Mouse (Mus musculus): ENCODE results near the gene Soga3. TPM values are rescaled to one million over a fixed set of nuclear protein-coding genes. Genes with fewer than 3 reads are reported as not detected.

Gene Soga3
- total RNA-seq (2021): 100 to 1,000 TPM; 176 to 178 TPM
- long read RNA-seq, experiment 1, partial matches to known transcripts: 56 of 91 reads
- long read RNA-seq, experiment 1, other reads (novel, unspliced or antisense): 35 of 91 reads
- long read RNA-seq, experiment 2, full-length matches to known transcripts: 3 of 124 reads
- long read RNA-seq, experiment 2, partial matches to known transcripts: 88 of 124 reads
- long read RNA-seq, experiment 2, other reads (novel, unspliced or antisense): 33 of 124 reads

DNA sequence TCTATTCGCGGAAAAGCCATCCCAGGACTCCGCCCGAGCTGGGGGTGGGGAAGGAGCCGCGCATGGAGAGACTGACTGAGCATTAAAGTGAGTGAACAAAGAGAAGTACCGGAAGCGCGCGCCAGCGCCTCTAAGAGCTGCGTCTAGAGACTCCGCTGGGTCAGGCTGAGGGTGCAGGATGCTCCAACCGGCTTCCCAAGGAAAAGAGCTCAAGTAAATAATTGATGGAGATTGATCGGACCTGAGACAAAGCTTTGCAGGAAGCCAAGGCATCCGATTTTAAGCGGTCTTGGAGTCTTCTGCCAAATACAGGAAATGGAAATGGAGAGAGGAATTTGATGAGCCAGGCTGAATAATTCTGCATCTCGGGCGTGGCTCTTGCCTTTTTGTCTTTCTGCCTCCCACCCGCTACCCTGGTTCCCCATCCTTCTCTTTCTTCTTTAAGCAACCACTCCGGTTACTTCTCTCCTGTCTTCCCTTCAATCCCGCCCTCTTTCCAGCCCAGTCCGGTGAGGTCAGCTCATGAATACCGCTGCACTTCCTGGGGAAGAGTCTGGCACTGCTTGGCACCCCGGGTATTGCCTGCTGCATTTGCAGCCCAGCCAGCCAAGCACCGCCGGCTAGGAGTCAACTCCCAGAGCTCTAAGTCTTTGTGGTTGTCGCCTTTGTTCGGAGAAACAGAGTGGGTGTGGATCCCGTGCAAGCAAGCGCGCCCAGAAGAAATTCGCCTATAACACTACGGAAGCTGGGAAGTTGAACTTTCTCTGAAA lies at the start of gene Soga3:
Soga3 (plus strand) TSS at position 274 of the 770 bp plus-strand sequence.
- H3K27ac ChIP-seq: peak within 1 kb of the TSS; percentile 81
- peak; percentile 64 for DNase-seq (ENCODE audit: low spot score in 2 of 2)
- no peak for TF ChIP-seq CTCF (conservative IDR thresholded peaks at IDR 0.05)
- H3K4me3 ChIP-seq: peak within 1 kb of the TSS; percentile 64

- Histone ChIP-seq H3K27ac (no peak overlapping the region), H3K4me3 (no peak overlapping the region)
- peak; percentile 89 for TF ChIP-seq CTCF (conservative IDR thresholded peaks at IDR 0.05)
- DNase-seq (ENCODE audit: low spot score in 2 of 2): peak; percentile 9 to 10
Measured at GRCm38 (mm10) chr10:29106962-29107361, 36.7 kb upstream of the Soga3 start.

DNA sequence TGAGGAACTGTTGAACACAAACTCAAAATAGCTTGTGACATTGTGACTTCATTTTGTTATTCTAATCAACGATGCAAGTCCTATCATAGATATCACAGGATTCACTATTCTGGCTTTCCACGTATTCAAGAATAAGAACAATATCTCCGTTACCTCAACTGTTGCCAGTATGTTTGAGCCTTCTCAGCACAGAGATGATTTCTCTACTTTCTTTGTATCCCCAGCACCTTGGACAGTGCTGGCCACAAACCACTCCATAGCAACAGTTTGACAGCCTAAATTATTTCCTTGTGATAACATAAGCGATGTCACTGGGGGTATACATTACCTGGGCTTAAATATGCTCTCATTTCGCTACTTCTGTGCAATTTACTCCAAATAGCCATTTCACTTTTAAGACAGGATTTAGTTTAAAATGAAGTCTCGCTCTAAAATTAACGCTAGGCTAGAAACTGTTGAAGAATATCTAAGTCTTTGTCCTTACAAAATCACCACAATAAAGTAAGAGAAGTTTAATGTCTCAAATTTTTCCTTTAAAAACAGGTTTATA lies 1.0 kb upstream of the Soga3 start:
- no peak for TF ChIP-seq CTCF (conservative IDR thresholded peaks at IDR 0.05)
- no peak for DNase-seq (ENCODE audit: low spot score in 2 of 2)
- no peak overlapping the region for H3K27ac ChIP-seq
- no peak overlapping the region for H3K4me3 ChIP-seq

DNA sequence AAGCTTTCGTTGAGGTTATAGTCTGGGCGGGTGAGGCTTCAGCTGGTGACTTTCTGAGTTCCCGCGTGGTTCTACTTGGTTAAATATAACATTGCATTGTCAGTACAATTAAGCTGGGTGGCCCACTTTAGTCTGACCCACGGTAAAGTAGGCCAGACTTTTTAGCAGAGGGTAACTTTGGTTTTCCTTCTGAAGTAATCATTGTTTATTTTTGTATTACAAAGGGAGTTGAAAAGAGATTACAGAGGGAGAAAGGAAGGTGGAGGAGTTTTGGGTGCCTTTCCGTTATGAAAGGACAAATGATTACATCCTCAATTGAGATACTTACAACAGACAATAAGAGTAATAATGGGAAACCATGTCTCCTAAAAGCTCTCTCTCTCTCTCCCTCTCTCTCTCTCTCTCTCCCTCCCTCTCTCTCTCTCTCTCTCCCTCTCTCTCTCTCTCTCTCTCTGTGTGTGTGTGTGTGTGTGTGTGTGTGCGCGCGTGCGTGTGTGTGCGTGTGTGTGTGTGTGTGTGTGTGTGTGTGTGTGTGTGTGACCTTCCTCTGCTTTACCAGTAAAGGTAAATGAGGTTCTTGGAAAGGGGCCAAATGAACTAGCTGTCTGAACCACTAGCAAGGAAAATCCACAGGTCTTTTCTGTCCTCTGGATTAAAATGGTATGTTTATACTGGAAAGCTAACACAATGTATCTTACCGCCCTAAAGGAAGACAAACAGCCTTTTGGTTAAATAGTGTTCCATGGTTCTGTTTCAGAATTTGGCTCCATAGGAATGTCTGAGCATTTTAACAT lies 1.2 kb downstream of the Soga3 start:
- no peak for DNase-seq (ENCODE audit: low spot score in 2 of 2)
- Histone ChIP-seq H3K4me3 (peak overlapping the region; percentile 64), H3K27ac (peak overlapping the region; percentile 81)
- TF ChIP-seq CTCF (conservative IDR thresholded peaks at IDR 0.05): no peak

DNA sequence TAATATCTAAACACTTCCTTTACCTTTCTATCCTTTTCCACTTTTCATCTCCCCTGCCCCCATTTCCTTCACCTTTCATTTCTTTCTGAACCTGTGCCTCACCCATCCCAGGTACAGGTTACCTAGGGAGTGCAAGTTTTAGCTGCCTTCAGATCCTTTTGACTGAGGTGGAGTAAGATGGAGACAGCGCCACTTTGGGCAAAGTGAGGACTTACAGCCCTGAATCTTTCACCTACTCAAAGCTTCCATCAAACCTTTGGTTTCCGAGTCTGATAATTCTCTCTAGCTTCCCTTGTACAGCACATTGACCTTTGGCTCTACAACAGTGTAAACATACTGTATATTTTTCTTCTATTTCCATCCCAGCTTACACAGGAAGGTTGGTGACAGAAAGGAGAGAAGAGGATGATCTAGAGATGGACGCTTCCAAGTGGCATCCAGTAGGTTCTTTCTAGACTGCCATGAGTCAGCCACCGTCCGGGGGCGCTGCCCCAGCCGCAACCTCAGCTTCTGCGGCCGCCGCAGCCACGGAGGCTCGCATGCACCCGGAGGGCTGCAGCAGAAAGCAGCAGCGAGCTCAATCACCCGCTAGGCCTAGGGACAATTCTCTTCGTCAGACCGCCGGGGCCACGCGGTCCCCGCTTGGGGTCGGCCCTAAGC lies 2.7 kb downstream of the Soga3 start:
- peak overlapping the region; percentile 93 for H3K4me3 ChIP-seq
- DNase-seq (ENCODE audit: low spot score in 2 of 2): peak; percentile 16 to 54
- peak; percentile 59 for TF ChIP-seq CTCF (conservative IDR thresholded peaks at IDR 0.05)
- peak overlapping the region; percentile 99 for H3K27ac ChIP-seq

DNA sequence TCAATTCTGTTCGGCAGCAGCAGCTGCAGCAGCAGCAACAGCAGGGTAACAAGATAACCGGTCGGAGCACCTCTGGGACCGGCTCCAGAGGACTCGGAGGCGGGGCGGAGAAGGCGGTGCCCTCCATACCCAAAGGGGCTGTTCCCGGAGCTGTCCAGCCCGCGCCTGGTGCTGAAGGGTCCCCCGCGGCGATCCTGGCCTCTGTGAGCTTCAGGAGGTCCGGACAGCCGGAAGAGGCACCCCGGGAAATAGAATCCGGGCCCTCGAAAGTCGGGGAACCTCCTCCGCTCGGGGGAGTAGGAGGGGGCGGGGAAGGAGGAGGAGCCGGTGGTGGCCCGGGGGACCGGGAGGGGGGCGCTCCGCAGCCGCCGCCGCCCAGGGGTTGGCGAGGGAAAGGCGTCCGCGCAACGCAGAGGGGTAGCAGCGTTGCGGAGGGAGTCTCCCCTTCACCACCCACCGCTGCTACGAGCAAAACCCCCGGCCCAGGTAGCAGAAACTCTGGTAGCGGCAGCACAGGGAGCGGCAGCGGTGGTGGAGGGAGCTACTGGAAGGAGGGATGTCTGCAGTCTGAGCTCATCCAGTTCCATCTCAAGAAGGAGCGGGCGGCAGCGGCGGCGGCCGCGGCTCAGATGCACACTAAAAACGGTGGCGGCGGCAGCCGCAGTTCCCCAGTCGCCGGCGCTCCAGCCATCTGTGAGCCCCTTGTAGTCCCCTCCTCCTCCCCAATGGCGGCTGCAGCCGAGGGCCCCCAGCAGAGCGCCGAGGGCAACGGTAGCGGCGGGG lies 3.4 kb downstream of the Soga3 start:
- DNase-seq (ENCODE audit: low spot score in 2 of 2): peak; percentile 84 to 85
- peak overlapping the region; percentile 93 for H3K4me3 ChIP-seq
- TF ChIP-seq CTCF (conservative IDR thresholded peaks at IDR 0.05): peak; percentile 55
- peak overlapping the region; percentile 99 for H3K27ac ChIP-seq

DNA sequence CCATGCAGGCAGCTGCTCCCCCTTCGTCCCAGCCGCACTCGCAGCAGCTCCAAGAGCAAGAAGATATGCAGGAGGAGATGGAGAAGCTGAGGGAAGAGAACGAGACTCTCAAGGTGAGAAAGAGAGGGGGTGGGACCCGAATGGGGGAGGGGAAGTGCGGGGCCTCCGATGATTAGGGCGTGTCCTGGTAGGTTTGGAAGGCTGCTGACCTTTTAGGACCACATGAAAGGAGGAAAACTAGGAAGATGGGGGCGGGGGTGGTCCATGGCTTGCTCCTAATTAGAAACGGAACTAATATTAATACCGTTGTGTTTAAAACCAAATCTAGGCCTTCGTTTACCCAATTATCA lies 4.0 kb downstream of the Soga3 start:
- no peak for TF ChIP-seq CTCF (conservative IDR thresholded peaks at IDR 0.05)
- no peak for DNase-seq (ENCODE audit: low spot score in 2 of 2)
- H3K4me3 ChIP-seq: peak overlapping the region; percentile 93
- H3K27ac ChIP-seq: peak overlapping the region; percentile 99

- peak overlapping the region; percentile 99 for H3K27ac ChIP-seq
- no peak for TF ChIP-seq CTCF (conservative IDR thresholded peaks at IDR 0.05)
- peak overlapping the region; percentile 93 for H3K4me3 ChIP-seq
- peak; percentile 78 to 79 for DNase-seq (ENCODE audit: low spot score in 2 of 2)
Measured at GRCm38 (mm10) chr10:29148076-29148475, 4.4 kb downstream of the Soga3 start.

DNA sequence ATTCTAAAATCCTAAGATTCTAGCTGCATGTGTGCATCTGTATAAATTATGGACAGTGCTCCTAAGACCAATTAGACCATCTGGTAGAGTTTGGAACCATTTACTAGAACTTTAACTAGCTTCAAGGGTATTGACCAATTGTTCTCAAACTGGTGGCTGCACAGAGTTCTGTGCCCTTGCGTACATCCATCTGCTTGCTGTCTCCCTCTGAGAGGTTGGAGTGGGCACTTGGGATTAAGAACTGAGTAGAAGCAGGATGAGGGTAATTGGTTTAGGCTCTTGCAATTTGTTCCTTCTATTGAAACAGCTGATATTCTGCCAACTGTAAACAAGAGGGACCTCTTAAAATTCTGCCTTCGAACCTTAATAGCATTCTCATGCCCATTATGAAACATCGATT lies 11.7 kb downstream of the Soga3 start:
- Histone ChIP-seq H3K4me3 (no peak overlapping the region), H3K27ac (peak overlapping the region; percentile 53)

GRCm38 (mm10) chr10:29161664-29162063 lies 18.0 kb downstream of the Soga3 start:
- no peak for DNase-seq (ENCODE audit: low spot score in 2 of 2)
- H3K27ac ChIP-seq: no peak overlapping the region
- TF ChIP-seq CTCF (conservative IDR thresholded peaks at IDR 0.05): no peak
- H3K4me3 ChIP-seq: no peak overlapping the region

More for the DNA sequence above, 11.7 kb downstream of the Soga3 start:
- DNase-seq (ENCODE audit: low spot score in 2 of 2): no peak
- TF ChIP-seq CTCF (conservative IDR thresholded peaks at IDR 0.05): no peak

DNA sequence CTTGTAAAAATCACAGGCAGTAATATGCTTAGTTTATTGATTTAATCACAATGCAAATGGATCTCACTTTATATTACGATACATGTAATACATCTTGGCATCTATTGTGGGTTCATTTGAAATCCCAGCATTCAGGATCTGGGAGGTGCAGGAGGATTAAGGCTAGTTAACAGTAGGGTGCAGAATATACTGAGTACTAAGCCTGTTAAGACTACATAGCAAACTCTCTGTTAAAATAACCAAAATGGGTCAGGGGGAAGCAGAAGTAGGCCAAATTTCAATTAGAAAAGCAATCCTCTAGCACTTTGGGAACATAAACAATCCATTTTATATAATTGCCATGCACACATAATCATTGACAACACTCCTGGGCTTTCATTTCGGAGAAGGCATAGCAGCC lies 30.1 kb downstream of the Soga3 start:
- no peak for TF ChIP-seq CTCF (conservative IDR thresholded peaks at IDR 0.05)
- no peak overlapping the region for H3K4me3 ChIP-seq
- DNase-seq (ENCODE audit: low spot score in 2 of 2): no peak
- peak overlapping the region; percentile 24; the same call in 1 of the 2 replicates for H3K27ac ChIP-seq

GRCm38 (mm10) chr10:29175656-29176055 lies 32.0 kb downstream of the Soga3 start:
- peak in 1 of 2 experiments; percentile 43 for DNase-seq (ENCODE audit: low spot score in 2 of 2)
- peak overlapping the region; percentile 72 for H3K27ac ChIP-seq
- TF ChIP-seq CTCF (conservative IDR thresholded peaks at IDR 0.05): no peak

More at GRCm38 (mm10) chr10:29175656-29176055, 32.0 kb downstream of the Soga3 start:
- H3K4me3 ChIP-seq: no peak overlapping the region

Measured in layer of hippocampus, adult 2 months (tissue).